Mouse (Mus musculus) lung, postnatal 0 days (tissue): ENCODE measurements around the gene A030014E15Rik. TPM values are rescaled to one million over a fixed set of nuclear protein-coding genes. Genes with fewer than 3 reads are reported as not detected.
"Not testable (repeated sequence)": the region's sequence is repeated elsewhere in the genome, so short reads cannot be mapped to it uniquely, and the experiment has no call there.

Experiments used
- ATAC-seq: fragments of 200-750 bp; cut with Nextera tagmentation; 2 replicates; pipeline ENCODE4 v1.8.0; 2017; ENCODE audit warnings: moderate library complexity
- DNase-seq: peaks from one replicate; pipeline ENCODE4 v3.0.0-alpha.2; 2016; ENCODE audit warnings: low spot score
- H3K27ac ChIP-seq: fragments of 300-500 bp; sonication (generic); 2 replicates; pipeline ENCODE4 v1.5.1; 2014; ENCODE audit warnings: antibody characterized with exemption, mild to moderate bottlenecking, low read length, mixed read lengths
- H3K27me3 ChIP-seq: fragments of 300-500 bp; sonication (generic); replicated peaks from 2 replicates; pipeline ENCODE4 v1.6.1; 2014; ENCODE audit warnings: low read length, mixed read lengths; ENCODE audit not compliant: insufficient read depth
- H3K36me3 ChIP-seq: fragments of 300-500 bp; sonication (generic); 2 replicates; pipeline ENCODE4 v1.6.1; 2014; ENCODE audit warnings: low read length, mixed read lengths; ENCODE audit not compliant: insufficient read depth
- H3K4me1 ChIP-seq: fragments of 300-500 bp; sonication (generic); 2 replicates; pipeline ENCODE4 v1.6.1; 2014; ENCODE audit warnings: antibody characterized with exemption, low read depth, low read length, mixed read lengths; ENCODE audit not compliant: insufficient read depth
- H3K4me2 ChIP-seq: fragments of 300-500 bp; sonication (generic); replicated peaks from 2 replicates; pipeline ENCODE4 v1.6.1; 2014; ENCODE audit warnings: low read depth, mild to moderate bottlenecking, low read length, moderate library complexity, mixed read lengths
- H3K4me3 ChIP-seq: fragments of 300-500 bp; sonication (generic); 2 replicates; pipeline ENCODE4 v1.5.1; 2014; ENCODE audit warnings: low read depth, low read length
- H3K9ac ChIP-seq: fragments of 300-500 bp; sonication (generic); replicated peaks from 2 replicates; pipeline ENCODE4 v1.6.1; 2014; ENCODE audit warnings: low read depth, mild to moderate bottlenecking
- H3K9me3 ChIP-seq: fragments of 300-500 bp; sonication (generic); 2 replicates; pipeline ENCODE4 v1.6.1; 2016; ENCODE audit warnings: low read length, mixed read lengths
- CTCF ChIP-seq: IDR thresholded peaks from 2 replicates; pipeline ENCODE4 v1.5.1; 2016; ENCODE audit warnings: antibody characterized with exemption, mild to moderate bottlenecking
- EP300 ChIP-seq: IDR thresholded peaks from 2 replicates; pipeline ENCODE4 v1.6.1; 2016; ENCODE audit warnings: antibody characterized with exemption, mild to moderate bottlenecking, control low read depth
- WGBS: fragments of 180-500 bp; shearing (Covaris S2); extraction: QIAGEN DNeasy Blood & Tissue Kit; methylation state at CpG from one replicate; pipeline ENCODE4 v1.1.7; 2014; 5-methylcytosine and 5-hydroxymethylcytosine counted together
- polyA plus RNA-seq: library from polyadenylated mRNA; unstranded; fragments of >200 nt; fragmentation: Nextera tagmentation; extraction: Ambion mirVana; gene quantifications from 2 replicates; pipeline ENCODE4 v1.2.1, GENCODE M21; 2015

A030014E15Rik gene
- polyA plus RNA-seq, 1 experiment from 2014 or later = not detected

- H3K9ac ChIP-seq, H3K4me1 ChIP-seq, H3K4me3 ChIP-seq, ATAC-seq, H3K27ac ChIP-seq, H3K27me3 ChIP-seq, DNase-seq, H3K36me3 ChIP-seq, H3K9me3 ChIP-seq, H3K4me2 ChIP-seq: not testable (repeated sequence)
- 100% methylated on average over 2 of the region's 2 CpGs for WGBS
- TF ChIP-seq CTCF = 0 out of 2 replicates have a peak, but pooled peaks have one; percentile 5
These were observed 21.3 kb downstream of the A030014E15Rik start for GRCm38 (mm10) chr1:82946029-82946428.

GRCm38 (mm10) chr1:82948601-82949000, 23.9 kb downstream of the A030014E15Rik start:
- no peak overlapping the region for H3K4me2 ChIP-seq
- H3K36me3 ChIP-seq = no peaks in the 10 kb centered on the region
- H3K4me3 ChIP-seq = no peak overlapping the region
- ATAC-seq = no peak
- DNase-seq = no peak
- H3K4me1 ChIP-seq = no peaks in the 10 kb centered on the region
- H3K27ac ChIP-seq = no peak overlapping the region
- no peaks in the 10 kb centered on the region for H3K9me3 ChIP-seq
- no peak overlapping the region for H3K9ac ChIP-seq
- WGBS = 79% methylated on average over 2 of the region's 2 CpGs
- no peaks in the 10 kb centered on the region for H3K27me3 ChIP-seq
- no peak for TF ChIP-seq CTCF
- TF ChIP-seq EP300 = no peak

- ATAC-seq, H3K4me1 ChIP-seq, H3K4me2 ChIP-seq, H3K9ac ChIP-seq, H3K27me3 ChIP-seq, H3K27ac ChIP-seq, H3K9me3 ChIP-seq, DNase-seq, H3K36me3 ChIP-seq, H3K4me3 ChIP-seq: not testable (repeated sequence)
These were observed 31.2 kb downstream of the A030014E15Rik start, which contains the start of gene Gm7544 for GRCm38 (mm10) chr1:82955913-82956312. TSS of gene Gm7544 (minus strand) at chr1:82956013.

- Histone ChIP-seq H3K9ac (no peak within 1 kb of the TSS), H3K27ac (no peak within 1 kb of the TSS), H3K27me3 (no peaks in the 10 kb centered on the region), H3K4me3 (no peak within 1 kb of the TSS), H3K4me1 (no peaks in the 10 kb centered on the region), H3K36me3 (no peaks in the 10 kb centered on the region), H3K9me3 (no peaks in the 10 kb centered on the region), H3K4me2 (no peak within 1 kb of the TSS)
- no peak for TF ChIP-seq CTCF
- TF ChIP-seq EP300 = no peak
- DNase-seq (no peak), ATAC-seq (no peak)
- 77% methylated on average over 10 of the region's 11 CpGs for WGBS
These were observed 35.2 kb downstream of the A030014E15Rik start, which contains the start of gene Gm47955 for GRCm38 (mm10) chr1:82959870-82960385. TSS of gene Gm47955 (plus strand) at chr1:82960286.

- H3K4me3 ChIP-seq = no peak overlapping the region
- DNase-seq (no peak), ATAC-seq (no peak)
- TF ChIP-seq CTCF = no peak
- TF ChIP-seq EP300 = no peak
- no peak overlapping the region for H3K4me2 ChIP-seq
- no peaks in the 10 kb centered on the region for H3K27me3 ChIP-seq
- H3K9me3 ChIP-seq = no peaks in the 10 kb centered on the region
- no peak overlapping the region for H3K9ac ChIP-seq
- no peaks in the 10 kb centered on the region for H3K36me3 ChIP-seq
- no peaks in the 10 kb centered on the region for H3K4me1 ChIP-seq
- H3K27ac ChIP-seq = no peak overlapping the region
- 62% methylated on average over 3 of the region's 3 CpGs for WGBS
These were observed 41.7 kb downstream of the A030014E15Rik start for GRCm38 (mm10) chr1:82966413-82966812.

GRCm38 (mm10) chr1:82972046-82972445, 47.3 kb downstream of the A030014E15Rik start:
- no peaks in the 10 kb centered on the region for H3K27me3 ChIP-seq
- peaks cover 5% of the 10 kb centered on the region; the same call in 1 of the 2 replicates for H3K4me1 ChIP-seq
- peak overlapping the region; percentile 60 for H3K27ac ChIP-seq
- no peak overlapping the region for H3K4me2 ChIP-seq
- no peak overlapping the region for H3K9ac ChIP-seq
- TF ChIP-seq EP300 = peak; percentile 77
- TF ChIP-seq CTCF = no peak
- no peaks in the 10 kb centered on the region for H3K36me3 ChIP-seq
- ATAC-seq = peak; percentile 68
- 10% methylated on average over 4 of the region's 4 CpGs for WGBS
- H3K4me3 ChIP-seq = no peak overlapping the region
- peak; percentile 76 for DNase-seq
- H3K9me3 ChIP-seq = no peaks in the 10 kb centered on the region

- ATAC-seq (no peak), DNase-seq (peak; percentile 15)
- peaks cover 5% of the 10 kb centered on the region; the same call in 1 of the 2 replicates for H3K4me1 ChIP-seq
- 62% methylated on average over 1 of the region's 1 CpGs for WGBS
- H3K27me3 ChIP-seq = no peaks in the 10 kb centered on the region
- no peaks in the 10 kb centered on the region for H3K9me3 ChIP-seq
- no peaks in the 10 kb centered on the region for H3K36me3 ChIP-seq
- no peak overlapping the region for H3K4me3 ChIP-seq
- H3K27ac ChIP-seq = peak overlapping the region; percentile 47
- no peak; the same call in 1 of the 2 replicates for TF ChIP-seq CTCF
- no peak for TF ChIP-seq EP300
- H3K4me2 ChIP-seq = no peak overlapping the region
- no peak overlapping the region for H3K9ac ChIP-seq
These were observed 48.5 kb downstream of the A030014E15Rik start for GRCm38 (mm10) chr1:82973244-82973643.
